Mouse (Mus musculus): ENCODE measurements around the gene Rprd1b.
"Not testable (repeated sequence)": the region's sequence is repeated elsewhere in the genome, so short reads cannot be mapped to it uniquely, and the experiment has no call there.

The Rprd1b gene

GRCm38 (mm10) chr2:158040396-158040795 is 12.1 kb downstream of the Rprd1b start:
- no peak for DNase-seq (ENCODE audit: extremely low spot score, low spot score)

DNA sequence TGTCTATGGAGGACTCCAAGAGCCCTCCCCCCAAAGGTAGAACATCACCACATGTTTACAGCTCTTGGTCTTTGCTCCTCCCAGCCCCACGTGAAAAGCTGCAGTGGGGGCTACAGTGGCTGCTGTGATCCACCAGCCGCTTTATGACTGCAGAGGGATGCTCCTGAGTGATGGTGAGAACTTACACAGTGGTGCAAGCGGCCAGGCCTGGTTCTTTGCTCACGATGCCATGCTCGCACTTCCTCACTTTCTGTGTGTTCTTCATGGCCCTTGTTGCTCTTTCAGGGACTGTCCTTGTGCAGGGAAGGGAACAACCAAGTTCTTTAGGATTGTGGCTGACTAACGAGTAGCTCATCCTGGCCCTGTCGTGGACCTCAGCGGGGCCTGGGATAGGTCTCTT is 15.2 kb downstream of the Rprd1b start:
- DNase-seq (ENCODE audit: extremely low spot score, low spot score), result no peak

- DNase-seq (ENCODE audit: extremely low spot score, low spot score), result no peak
Measured at GRCm38 (mm10) chr2:158046186-158046585, 17.9 kb downstream of the Rprd1b start.

DNA sequence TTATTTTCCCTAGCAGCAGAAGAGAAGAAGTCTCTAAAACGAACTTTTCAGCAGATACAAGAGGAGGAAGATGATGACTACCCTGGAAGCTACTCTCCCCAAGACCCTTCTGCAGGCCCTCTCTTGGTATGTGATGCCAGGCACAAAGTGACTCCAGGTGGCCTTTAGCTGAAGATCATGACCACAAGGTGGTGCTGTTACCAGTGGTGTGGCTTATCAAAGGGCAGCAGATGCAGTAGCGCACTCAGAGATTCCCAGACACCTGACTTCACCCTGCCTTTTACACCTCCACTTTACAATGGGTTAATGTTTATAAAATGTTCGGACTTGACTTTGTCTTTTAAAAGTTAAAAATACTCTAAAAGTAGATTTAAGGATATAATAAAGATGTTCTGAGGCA is 19.6 kb downstream of the Rprd1b start:
- peak; percentile 41 for DNase-seq (ENCODE audit: extremely low spot score, low spot score)

GRCm38 (mm10) chr2:158048718-158049117 is 20.4 kb downstream of the Rprd1b start:
- DNase-seq (ENCODE audit: extremely low spot score, low spot score), result no peak

DNA sequence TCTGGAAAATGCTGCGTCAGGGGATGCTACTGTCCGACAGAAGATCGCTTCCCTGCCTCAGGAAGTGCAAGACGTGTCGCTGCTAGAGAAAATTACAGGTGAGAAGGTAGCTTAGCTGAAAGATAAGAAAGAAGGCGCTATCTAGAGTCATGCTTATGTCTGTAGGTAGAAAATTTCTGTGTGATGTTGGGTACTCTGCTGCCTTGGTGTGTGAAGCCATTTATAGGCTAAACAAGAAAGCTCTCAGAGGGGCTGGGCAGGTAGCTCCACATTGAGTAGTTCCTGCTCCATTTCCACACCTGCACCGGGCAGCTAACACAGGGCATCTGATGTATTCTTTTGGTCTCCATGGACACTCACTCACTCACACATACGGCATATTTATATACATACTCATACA is 21.8 kb downstream of the Rprd1b start:
- DNase-seq (ENCODE audit: extremely low spot score, low spot score), result no peak

- DNase-seq (ENCODE audit: extremely low spot score, low spot score), result no peak
Measured at GRCm38 (mm10) chr2:158054596-158054995, 26.3 kb downstream of the Rprd1b start.

- DNase-seq (ENCODE audit: extremely low spot score, low spot score), result not testable (repeated sequence)
Measured at GRCm38 (mm10) chr2:158055383-158055782, 27.1 kb downstream of the Rprd1b start.

- no peak for DNase-seq (ENCODE audit: extremely low spot score, low spot score)
Measured at GRCm38 (mm10) chr2:158057030-158057429, 28.7 kb downstream of the Rprd1b start.

- DNase-seq (ENCODE audit: extremely low spot score, low spot score), result no peak
Measured at GRCm38 (mm10) chr2:158058534-158058933, 30.2 kb downstream of the Rprd1b start.

DNA sequence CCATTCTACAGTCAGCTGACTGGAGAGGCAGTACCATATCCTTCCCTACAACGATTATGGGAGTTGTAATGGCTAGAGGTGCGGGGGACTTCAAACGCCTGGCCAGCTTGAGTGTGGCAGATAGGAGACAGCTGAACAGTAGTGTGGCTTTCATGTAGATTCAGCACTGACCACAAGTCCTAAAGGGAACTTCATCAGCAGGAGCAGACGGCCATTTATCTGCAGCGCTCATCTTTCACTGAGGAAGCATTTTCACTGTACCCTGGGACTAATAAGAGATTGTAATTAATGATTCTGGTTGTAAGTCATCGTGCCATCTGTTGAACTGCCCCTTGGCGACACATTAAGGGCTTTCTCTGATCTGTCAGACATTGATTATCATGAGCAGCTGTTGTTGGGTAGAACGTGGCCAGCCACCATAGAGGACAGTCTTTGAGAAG is 31.4 kb downstream of the Rprd1b start:
- no peak for DNase-seq (ENCODE audit: extremely low spot score, low spot score)

DNA sequence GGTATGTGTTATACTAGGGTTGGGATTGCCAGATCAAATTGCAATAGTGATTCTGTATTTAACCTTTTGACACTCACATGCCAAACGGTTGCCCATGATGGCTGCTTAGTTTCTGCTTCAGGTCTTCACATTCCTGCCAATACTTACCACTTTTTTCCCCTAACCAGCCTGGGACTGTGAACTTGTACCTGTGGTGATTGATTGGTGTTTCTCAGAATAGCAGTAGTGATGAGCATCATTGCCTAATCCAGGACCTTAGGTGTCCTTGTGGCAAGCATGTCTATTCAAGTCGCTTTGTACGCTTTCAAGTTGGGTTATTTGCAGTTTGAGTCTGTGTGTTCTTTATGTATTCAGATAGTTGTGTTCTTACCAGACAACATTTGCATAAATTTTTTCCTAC is 34.7 kb downstream of the Rprd1b start:
- no peak for DNase-seq (ENCODE audit: extremely low spot score, low spot score)

- no peak for DNase-seq (ENCODE audit: extremely low spot score, low spot score)
Measured at GRCm38 (mm10) chr2:158064571-158065048, 36.3 kb downstream of the Rprd1b start.

- no peak for DNase-seq (ENCODE audit: extremely low spot score, low spot score)
Measured at GRCm38 (mm10) chr2:158065064-158065463, 36.8 kb downstream of the Rprd1b start.

DNA sequence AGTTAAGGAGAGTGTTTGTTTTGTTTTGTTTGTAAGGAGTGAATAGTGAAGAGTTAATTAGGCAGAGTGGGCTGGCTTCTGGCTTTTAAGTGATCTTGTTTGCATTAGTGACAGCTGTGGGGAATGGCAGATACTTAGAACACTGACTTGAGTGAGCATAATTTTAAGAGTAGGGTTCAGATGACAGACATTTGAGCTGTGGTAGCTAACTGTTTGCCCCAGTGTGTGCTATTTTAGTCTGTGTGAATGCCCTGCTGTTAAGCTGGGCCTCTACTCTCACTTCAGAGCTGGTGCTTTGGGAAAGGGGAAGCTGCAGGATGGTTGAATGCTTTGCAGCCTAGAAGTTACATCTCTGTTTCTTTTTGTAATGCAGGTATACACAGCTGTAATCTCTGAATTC is 38.2 kb downstream of the Rprd1b start:
- DNase-seq (ENCODE audit: extremely low spot score, low spot score), result no peak

DNA sequence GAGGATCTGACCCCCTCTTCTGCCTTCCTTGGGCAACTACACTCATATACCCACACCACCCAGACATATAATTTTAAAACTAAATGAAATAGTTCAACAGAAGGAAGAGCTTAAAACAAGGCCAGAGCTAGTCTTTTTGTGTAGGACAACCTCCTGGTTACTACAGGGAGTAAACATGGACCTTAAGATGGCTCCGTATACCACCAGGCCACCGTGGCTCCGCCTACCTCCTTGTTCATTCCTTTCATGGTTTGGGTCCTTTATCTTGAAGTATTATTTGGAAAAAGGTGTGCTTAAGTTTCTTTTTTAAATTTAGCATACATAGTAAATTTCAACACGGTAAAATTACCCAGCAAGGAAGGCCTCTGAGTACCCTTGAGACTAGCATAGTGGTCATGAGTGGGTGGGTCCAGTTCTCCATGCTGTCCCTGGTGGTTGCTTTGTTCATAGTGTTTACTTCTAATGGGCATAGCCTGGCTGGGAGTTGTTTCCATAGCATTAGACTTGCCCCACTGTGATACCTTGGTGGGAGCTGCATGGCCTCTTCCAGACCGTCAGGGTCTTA is 39.0 kb downstream of the Rprd1b start:
- no peak for DNase-seq (ENCODE audit: extremely low spot score, low spot score)

DNA sequence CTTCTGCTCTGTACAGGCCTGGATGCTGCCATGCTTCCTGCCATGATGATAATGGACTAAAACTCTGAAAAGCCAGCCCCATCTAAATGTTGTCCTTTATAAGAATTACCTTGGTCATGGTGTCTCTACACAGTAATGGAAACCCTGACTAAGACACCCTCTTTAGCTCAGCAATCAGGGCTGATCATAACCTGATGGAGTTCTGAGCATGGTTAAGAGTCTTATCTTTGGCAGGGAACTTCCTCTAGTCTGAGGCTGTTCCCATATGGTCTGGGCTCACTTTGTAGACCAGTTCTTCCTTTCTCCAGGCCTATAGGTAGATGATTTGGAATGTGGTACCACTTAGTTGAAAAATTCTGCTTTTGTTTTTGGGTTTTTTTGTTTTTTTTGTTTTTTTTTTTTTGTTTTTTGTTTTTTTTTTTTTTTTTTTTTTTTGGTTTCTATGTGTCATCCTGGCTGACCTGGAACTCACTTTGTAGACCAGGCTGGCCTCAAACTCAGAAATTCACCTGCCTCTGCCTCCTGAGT is 40.2 kb downstream of the Rprd1b start:
- DNase-seq (ENCODE audit: extremely low spot score, low spot score), result no peak

- DNase-seq (ENCODE audit: extremely low spot score, low spot score), result no peak
Measured at GRCm38 (mm10) chr2:158070885-158071632, 42.8 kb downstream of the Rprd1b start.

DNA sequence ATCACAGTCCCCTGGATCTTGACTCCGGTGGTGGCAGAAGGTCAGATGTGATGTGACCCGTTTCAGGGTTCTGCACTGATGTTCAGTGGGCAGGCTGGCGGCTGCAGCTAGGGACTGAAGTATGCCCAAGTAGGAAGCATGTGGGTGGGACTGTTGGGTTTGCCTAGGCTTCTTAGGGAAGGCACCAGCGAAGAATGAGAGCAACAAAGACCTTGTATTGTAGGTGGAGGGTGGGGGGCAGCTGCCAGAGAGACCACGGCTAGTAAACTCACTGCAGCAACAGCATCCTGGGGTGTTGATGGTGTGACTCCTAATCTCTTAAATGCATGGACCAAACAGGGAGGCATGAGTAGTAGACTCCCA is 43.3 kb downstream of the Rprd1b start:
- DNase-seq (ENCODE audit: extremely low spot score, low spot score), result no peak

GRCm38 (mm10) chr2:158074835-158075234 is 46.5 kb downstream of the Rprd1b start:
- no peak for DNase-seq (ENCODE audit: extremely low spot score, low spot score)

DNA sequence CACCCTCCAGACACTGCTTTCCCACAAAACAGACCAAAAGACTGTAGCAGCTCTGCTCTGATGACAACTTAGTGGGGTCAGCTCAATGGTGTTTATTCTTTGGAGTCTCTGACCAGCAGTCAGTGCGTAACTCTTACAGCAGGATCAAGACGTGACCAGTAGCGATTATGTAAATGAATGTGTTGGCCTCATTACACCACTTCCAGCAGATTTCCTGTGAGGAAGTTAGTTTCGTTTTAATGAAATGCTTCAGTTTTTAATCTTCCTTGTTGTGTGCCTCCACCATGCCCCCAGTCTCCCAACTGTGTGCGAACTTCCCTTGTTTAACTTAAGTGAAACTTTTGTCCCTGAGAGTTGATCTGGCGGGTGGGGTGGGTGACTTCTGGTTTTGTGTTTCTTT is 48.4 kb downstream of the Rprd1b start:
- no peak for DNase-seq (ENCODE audit: extremely low spot score, low spot score)

DNA sequence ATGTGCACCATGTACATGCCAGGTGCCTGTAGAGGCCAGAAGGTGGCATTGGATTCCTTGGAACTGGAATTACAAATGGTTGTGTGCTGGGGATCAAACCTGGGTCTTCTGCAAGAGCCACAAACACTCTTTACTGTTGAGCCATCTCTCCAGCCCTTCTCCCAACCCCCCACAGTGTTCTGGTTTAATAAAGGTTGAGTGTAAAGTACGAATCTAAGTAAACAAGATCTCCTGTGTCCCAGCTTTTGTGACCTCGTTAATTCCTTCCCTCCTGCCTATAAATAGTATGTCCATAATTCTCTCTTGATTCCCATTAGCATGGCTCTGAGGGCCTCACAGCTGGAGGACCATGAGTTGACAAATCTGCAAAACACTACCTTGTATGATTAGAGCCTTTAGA is 49.7 kb downstream of the Rprd1b start:
- DNase-seq (ENCODE audit: extremely low spot score, low spot score), result no peak

- DNase-seq (ENCODE audit: extremely low spot score, low spot score), result no peak
Measured at GRCm38 (mm10) chr2:158078971-158079370, 50.7 kb downstream of the Rprd1b start.
